Mouse (Mus musculus): ENCODE results near the gene Camta1. TPM values are rescaled to one million over a fixed set of nuclear protein-coding genes. Genes with fewer than 3 reads are reported as not detected.

Camta1 gene
- polyA plus RNA-seq, 1 experiment from 2014 or later = 77.1 TPM

- Histone ChIP-seq H3K4me3 (replicated peaks) (no peak overlapping the region), H3K4me2 (replicated peaks) (no peak overlapping the region), H3K36me3 (no peaks in the 10 kb centered on the region), H3K27ac (replicated peaks) (no peak overlapping the region), H3K27me3 (no peaks in the 10 kb centered on the region), H3K9me3 (replicated peaks) (no peaks in the 10 kb centered on the region), H3K9ac (no peak overlapping the region), H3K4me1 (0 out of 2 replicates have a peak, but pooled peaks cover 4% of the 10 kb centered on the region)
- WGBS = 15% methylated on average over 10 of the region's 10 CpGs
- ATAC-seq (ENCODE audit: insufficient number of reproducible peaks, low FRiP score, low TSS enrichment, low read depth) = no peak
These were observed 639.0 kb downstream of the Camta1 start for GRCm38 (mm10) chr4:151222635-151223034.

GRCm38 (mm10) chr4:151216553-151217292, 645.0 kb downstream of the Camta1 start:
- 74% methylated on average over 15 of the region's 15 CpGs for WGBS
- Histone ChIP-seq H3K4me1 (no peaks in the 10 kb centered on the region), H3K27me3 (no peaks in the 10 kb centered on the region), H3K9me3 (replicated peaks) (no peaks in the 10 kb centered on the region), H3K36me3 (no peaks in the 10 kb centered on the region), H3K27ac (replicated peaks) (no peak overlapping the region), H3K4me2 (replicated peaks) (no peak overlapping the region), H3K9ac (no peak overlapping the region), H3K4me3 (replicated peaks) (no peak overlapping the region)
- ATAC-seq (ENCODE audit: insufficient number of reproducible peaks, low FRiP score, low TSS enrichment, low read depth) = no peak

GRCm38 (mm10) chr4:151215866-151216265, 645.8 kb downstream of the Camta1 start:
- 50% methylated on average over 4 of the region's 4 CpGs for WGBS
- ATAC-seq (ENCODE audit: insufficient number of reproducible peaks, low FRiP score, low TSS enrichment, low read depth) = no peak
- H3K36me3 ChIP-seq = no peaks in the 10 kb centered on the region

GRCm38 (mm10) chr4:151215179-151215578, 646.5 kb downstream of the Camta1 start:
- H3K27me3 ChIP-seq = no peaks in the 10 kb centered on the region
- WGBS = 52% methylated on average over 1 of the region's 1 CpGs
- H3K4me3 ChIP-seq (replicated peaks) = no peak overlapping the region
- no peak for ATAC-seq (ENCODE audit: insufficient number of reproducible peaks, low FRiP score, low TSS enrichment, low read depth)
- no peak overlapping the region for H3K9ac ChIP-seq
- no peaks in the 10 kb centered on the region for H3K36me3 ChIP-seq
- H3K9me3 ChIP-seq (replicated peaks) = no peaks in the 10 kb centered on the region
- H3K4me1 ChIP-seq = no peaks in the 10 kb centered on the region
- no peak overlapping the region for H3K27ac ChIP-seq (replicated peaks)
- H3K4me2 ChIP-seq (replicated peaks) = no peak overlapping the region

More at GRCm38 (mm10) chr4:151215866-151216265, 645.8 kb downstream of the Camta1 start:
- no peak overlapping the region for H3K27ac ChIP-seq (replicated peaks)
- H3K4me2 ChIP-seq (replicated peaks) = no peak overlapping the region
- H3K4me1 ChIP-seq = no peaks in the 10 kb centered on the region
- H3K27me3 ChIP-seq = no peaks in the 10 kb centered on the region
- H3K4me3 ChIP-seq (replicated peaks) = no peak overlapping the region
- no peaks in the 10 kb centered on the region for H3K9me3 ChIP-seq (replicated peaks)
- H3K9ac ChIP-seq = no peak overlapping the region

GRCm38 (mm10) chr4:151213475-151213874, 648.2 kb downstream of the Camta1 start:
- 73% methylated on average over 11 of the region's 11 CpGs for WGBS
- Histone ChIP-seq H3K4me2 (replicated peaks) (no peak overlapping the region), H3K27me3 (no peaks in the 10 kb centered on the region), H3K4me1 (no peaks in the 10 kb centered on the region), H3K9ac (no peak overlapping the region), H3K4me3 (replicated peaks) (no peak overlapping the region), H3K9me3 (replicated peaks) (no peaks in the 10 kb centered on the region), H3K27ac (replicated peaks) (no peak overlapping the region), H3K36me3 (no peaks in the 10 kb centered on the region)
- no peak for ATAC-seq (ENCODE audit: insufficient number of reproducible peaks, low FRiP score, low TSS enrichment, low read depth)

GRCm38 (mm10) chr4:151211992-151212391, 649.7 kb downstream of the Camta1 start:
- WGBS = 89% methylated on average over 6 of the region's 6 CpGs
- Histone ChIP-seq H3K27ac (replicated peaks) (no peak overlapping the region), H3K36me3 (no peaks in the 10 kb centered on the region), H3K9me3 (replicated peaks) (no peaks in the 10 kb centered on the region), H3K27me3 (no peaks in the 10 kb centered on the region), H3K4me1 (no peaks in the 10 kb centered on the region), H3K9ac (no peak overlapping the region), H3K4me2 (replicated peaks) (no peak overlapping the region), H3K4me3 (replicated peaks) (no peak overlapping the region)
- ATAC-seq (ENCODE audit: insufficient number of reproducible peaks, low FRiP score, low TSS enrichment, low read depth) = no peak

GRCm38 (mm10) chr4:151207566-151207965, 654.1 kb downstream of the Camta1 start:
- no peak for ATAC-seq (ENCODE audit: insufficient number of reproducible peaks, low FRiP score, low TSS enrichment, low read depth)
- Histone ChIP-seq H3K4me3 (replicated peaks) (no peak overlapping the region), H3K4me1 (no peaks in the 10 kb centered on the region), H3K4me2 (replicated peaks) (no peak overlapping the region), H3K9me3 (replicated peaks) (no peaks in the 10 kb centered on the region), H3K27me3 (no peaks in the 10 kb centered on the region), H3K36me3 (no peaks in the 10 kb centered on the region), H3K27ac (replicated peaks) (no peak overlapping the region), H3K9ac (no peak overlapping the region)
- WGBS = 80% methylated on average over 7 of the region's 7 CpGs

GRCm38 (mm10) chr4:151202891-151203290, 658.8 kb downstream of the Camta1 start:
- no peak overlapping the region for H3K4me3 ChIP-seq (replicated peaks)
- H3K27ac ChIP-seq (replicated peaks) = no peak overlapping the region
- 63% methylated on average over 6 of the region's 6 CpGs for WGBS
- no peaks in the 10 kb centered on the region for H3K4me1 ChIP-seq
- H3K9me3 ChIP-seq (replicated peaks) = no peaks in the 10 kb centered on the region
- H3K36me3 ChIP-seq = no peaks in the 10 kb centered on the region
- no peak overlapping the region for H3K9ac ChIP-seq
- no peak for ATAC-seq (ENCODE audit: insufficient number of reproducible peaks, low FRiP score, low TSS enrichment, low read depth)
- H3K27me3 ChIP-seq = no peaks in the 10 kb centered on the region
- no peak overlapping the region for H3K4me2 ChIP-seq (replicated peaks)

GRCm38 (mm10) chr4:151200316-151200715, 661.4 kb downstream of the Camta1 start:
- ATAC-seq (ENCODE audit: insufficient number of reproducible peaks, low FRiP score, low TSS enrichment, low read depth) = no peak
- H3K4me1 ChIP-seq = no peaks in the 10 kb centered on the region
- no peak overlapping the region for H3K27ac ChIP-seq (replicated peaks)
- H3K36me3 ChIP-seq = no peaks in the 10 kb centered on the region
- 66% methylated on average over 9 of the region's 9 CpGs for WGBS
- H3K4me3 ChIP-seq (replicated peaks) = no peak overlapping the region
- no peak overlapping the region for H3K9ac ChIP-seq
- no peaks in the 10 kb centered on the region for H3K27me3 ChIP-seq
- no peaks in the 10 kb centered on the region for H3K9me3 ChIP-seq (replicated peaks)
- H3K4me2 ChIP-seq (replicated peaks) = no peak overlapping the region

- Histone ChIP-seq H3K36me3 (no peaks in the 10 kb centered on the region), H3K4me3 (replicated peaks) (no peak overlapping the region), H3K9ac (no peak overlapping the region), H3K9me3 (replicated peaks) (no peaks in the 10 kb centered on the region), H3K4me2 (replicated peaks) (no peak overlapping the region), H3K27ac (replicated peaks) (no peak overlapping the region), H3K4me1 (no peaks in the 10 kb centered on the region), H3K27me3 (no peaks in the 10 kb centered on the region)
- ATAC-seq (ENCODE audit: insufficient number of reproducible peaks, low FRiP score, low TSS enrichment, low read depth) = no peak
- 38% methylated on average over 10 of the region's 10 CpGs for WGBS
These were observed 666.5 kb downstream of the Camta1 start for GRCm38 (mm10) chr4:151195126-151195525.

- H3K9ac ChIP-seq = no peak overlapping the region
- no peak for ATAC-seq (ENCODE audit: insufficient number of reproducible peaks, low FRiP score, low TSS enrichment, low read depth)
- H3K27ac ChIP-seq (replicated peaks) = no peak overlapping the region
- no peaks in the 10 kb centered on the region for H3K36me3 ChIP-seq
- H3K27me3 ChIP-seq = no peaks in the 10 kb centered on the region
- WGBS = 31% methylated on average over 4 of the region's 4 CpGs
- no peak overlapping the region for H3K4me2 ChIP-seq (replicated peaks)
- H3K4me1 ChIP-seq = no peaks in the 10 kb centered on the region
- H3K9me3 ChIP-seq (replicated peaks) = no peaks in the 10 kb centered on the region
- H3K4me3 ChIP-seq (replicated peaks) = no peak overlapping the region
These were observed 667.0 kb downstream of the Camta1 start for GRCm38 (mm10) chr4:151194715-151195097.
